Mouse (Mus musculus) embryo, embryonic 11.5 days (tissue): ENCODE data around the gene Ylpm1.

ENCODE experiments used
- DNase-seq: peaks from one replicate; pipeline ENCODE4 v3.0.0-alpha.2; 2012; ENCODE audit warnings: low read depth, low spot score

Ylpm1 gene

DNA sequence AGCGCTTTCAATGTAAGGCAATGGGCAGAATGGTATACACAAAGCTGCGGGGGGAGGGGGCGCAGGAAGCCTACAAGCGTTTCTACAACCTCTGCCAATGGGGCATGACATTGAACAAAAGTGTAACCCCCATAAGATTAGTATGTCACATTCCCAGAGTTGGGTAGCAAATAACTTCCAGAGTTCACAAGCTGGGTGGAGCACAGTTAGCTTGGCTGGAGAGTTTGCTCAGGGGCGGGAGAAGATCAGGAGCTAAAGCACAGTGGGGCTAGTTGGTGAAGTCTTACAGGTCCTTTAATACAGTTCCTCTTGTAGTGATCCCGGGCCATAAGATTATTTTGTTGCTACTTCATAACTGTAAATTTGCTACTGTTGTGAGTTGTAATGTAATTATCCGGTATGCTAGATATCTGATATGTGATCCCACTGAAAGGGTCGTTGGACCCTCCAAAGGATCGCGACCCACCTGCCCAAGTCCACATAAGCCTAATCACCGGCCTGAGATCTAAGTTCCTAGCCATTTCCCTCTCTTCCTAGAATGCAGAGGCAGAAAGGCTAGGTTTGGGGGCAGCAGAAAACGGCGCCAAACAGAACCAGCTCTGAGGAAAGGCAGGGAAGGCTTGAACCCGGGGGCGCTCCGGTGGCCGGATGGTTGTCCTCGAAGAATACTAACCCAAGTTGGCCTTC is 114.0 kb downstream of the Ylpm1 start:
- no peak for DNase-seq

GRCm38 (mm10) chr12:85110698-85111592 is 114.8 kb downstream of the Ylpm1 start, which contains the start of the genes Prox2 and Dlst:
Prox2 (minus strand) TSS chr12:85110759.
Dlst (plus strand) TSS chr12:85110833.
- peak; percentile 66 for DNase-seq

GRCm38 (mm10) chr12:85112550-85113251 is 116.6 kb downstream of the Ylpm1 start:
- DNase-seq = no peak

DNA sequence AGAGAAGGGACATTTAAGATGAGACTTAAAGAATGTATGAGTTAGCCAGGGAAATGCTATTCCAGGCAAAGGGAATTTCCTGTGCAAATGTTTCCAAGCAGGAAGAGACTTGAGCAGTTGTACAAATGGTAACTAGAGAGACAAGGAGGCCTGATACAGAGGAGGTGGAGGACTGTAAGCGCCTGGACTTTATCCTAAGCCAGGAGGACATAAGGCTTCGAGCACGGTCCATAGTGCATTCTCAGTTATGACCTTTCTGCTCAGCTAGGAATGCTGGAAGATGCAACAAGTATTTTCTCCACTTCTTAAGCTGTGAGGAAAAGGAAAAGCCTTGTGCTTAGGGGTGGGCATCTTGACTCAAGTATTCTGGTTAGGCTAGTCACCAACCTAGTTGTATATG is 117.2 kb downstream of the Ylpm1 start:
- DNase-seq = no peak

DNA sequence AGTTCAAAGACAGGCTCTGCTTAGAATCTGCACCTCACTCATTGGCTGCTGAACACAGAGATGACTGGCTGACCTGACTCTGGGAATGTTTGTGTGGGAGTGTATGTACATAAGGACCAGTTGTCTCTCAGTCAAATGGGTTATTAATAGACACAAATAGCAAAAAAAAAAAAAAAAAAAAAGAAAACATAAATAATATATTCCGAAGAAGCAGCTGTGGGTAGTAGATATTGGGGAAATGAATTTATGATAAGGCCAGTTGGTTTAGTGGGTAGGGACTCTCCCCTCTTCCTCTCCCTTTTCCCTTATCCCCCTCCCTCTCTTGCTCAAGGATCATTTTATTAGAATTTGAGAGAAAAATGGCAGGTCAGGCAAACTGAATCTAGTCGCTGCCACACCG is 117.8 kb downstream of the Ylpm1 start:
- no peak for DNase-seq

GRCm38 (mm10) chr12:85115678-85116077 is 119.6 kb downstream of the Ylpm1 start:
- DNase-seq = no peak
